Mouse (Mus musculus): Measurements from ENCODE around the gene Syce3. TPM values are rescaled to one million over a fixed set of nuclear protein-coding genes. Genes with fewer than 3 reads are reported as not detected.
A peak's percentile ranks its signal among the peaks of the same experiment; 100 is the strongest.

Syce3 gene
- polyA plus RNA-seq, 1 experiment from 2014 or later = 3.4 TPM

- no peak overlapping the region for H3K4me3 ChIP-seq (ENCODE audit: low read depth, low read length)
- 81% methylated on average over 10 of the region's 10 CpGs for WGBS
Measured at GRCm38 (mm10) chr15:89404831-89405623, 5.3 kb downstream of the Syce3 start.

GRCm38 (mm10) chr15:89402471-89402870 lies 7.8 kb downstream of the Syce3 start:
- H3K9ac ChIP-seq (ENCODE audit: low read depth, low read length) = no peak overlapping the region
- no peaks in the 10 kb centered on the region for H3K27me3 ChIP-seq (replicated peaks; ENCODE audit: control insufficient read depth, insufficient read depth, low read length)
- no peak for TF ChIP-seq CTCF (IDR thresholded peaks at IDR 0.05; ENCODE audit: low read depth)
- no peaks in the 10 kb centered on the region for H3K36me3 ChIP-seq (ENCODE audit: control insufficient read depth, insufficient read depth)
- H3K9me3 ChIP-seq (ENCODE audit: control insufficient read depth) = no peaks in the 10 kb centered on the region
- H3K4me3 ChIP-seq (ENCODE audit: low read depth, low read length) = no peak overlapping the region
- no peak overlapping the region for H3K4me2 ChIP-seq (replicated peaks; ENCODE audit: low read depth)
- H3K27ac ChIP-seq (ENCODE audit: low read depth, low read length) = no peak overlapping the region
- no peaks in the 10 kb centered on the region for H3K4me1 ChIP-seq (replicated peaks; ENCODE audit: control insufficient read depth, insufficient read depth, low read length)
- WGBS = 83% methylated on average over 1 of the region's 1 CpGs
- no peak for ATAC-seq

More at GRCm38 (mm10) chr15:89404831-89405623, 5.3 kb downstream of the Syce3 start:
- Histone ChIP-seq H3K27me3 (replicated peaks; ENCODE audit: control insufficient read depth, insufficient read depth, low read length) (no peaks in the 10 kb centered on the region), H3K4me1 (replicated peaks; ENCODE audit: control insufficient read depth, insufficient read depth, low read length) (no peaks in the 10 kb centered on the region), H3K36me3 (ENCODE audit: control insufficient read depth, insufficient read depth) (no peaks in the 10 kb centered on the region), H3K9me3 (ENCODE audit: control insufficient read depth) (no peaks in the 10 kb centered on the region), H3K9ac (ENCODE audit: low read depth, low read length) (no peak overlapping the region), H3K27ac (ENCODE audit: low read depth, low read length) (no peak overlapping the region), H3K4me2 (replicated peaks; ENCODE audit: low read depth) (no peak overlapping the region)
- no peak for ATAC-seq
- no peak for TF ChIP-seq CTCF (IDR thresholded peaks at IDR 0.05; ENCODE audit: low read depth)

DNA sequence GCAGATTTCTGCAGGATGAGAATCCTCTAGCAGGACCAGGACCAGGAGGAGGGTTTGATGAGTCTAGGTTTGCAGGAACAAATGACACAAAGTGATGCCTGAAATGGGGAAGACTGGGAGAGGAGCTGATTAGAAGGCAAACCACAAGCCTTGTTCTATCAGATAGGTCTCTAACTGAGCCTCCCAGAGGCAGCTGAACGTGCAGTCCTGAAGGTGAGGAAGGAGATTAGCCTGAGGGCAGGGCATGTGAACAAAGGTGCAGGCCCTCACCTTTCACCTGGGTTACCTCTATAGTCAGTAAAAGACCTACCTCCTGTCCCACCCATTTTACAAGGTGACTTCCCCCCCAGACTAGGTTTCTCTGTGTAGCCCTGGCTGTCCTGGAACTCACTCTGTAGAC lies 10.6 kb downstream of the Syce3 start:
- no peak for ATAC-seq
- WGBS = 11% methylated on average over 1 of the region's 1 CpGs

GRCm38 (mm10) chr15:89398146-89398545 lies 12.2 kb downstream of the Syce3 start:
- Histone ChIP-seq H3K4me1 (replicated peaks; ENCODE audit: control insufficient read depth, insufficient read depth, low read length) (no peaks in the 10 kb centered on the region), H3K27me3 (replicated peaks; ENCODE audit: control insufficient read depth, insufficient read depth, low read length) (no peaks in the 10 kb centered on the region), H3K27ac (ENCODE audit: low read depth, low read length) (no peak overlapping the region), H3K9ac (ENCODE audit: low read depth, low read length) (no peak overlapping the region), H3K9me3 (ENCODE audit: control insufficient read depth) (no peaks in the 10 kb centered on the region), H3K4me2 (replicated peaks; ENCODE audit: low read depth) (no peak overlapping the region), H3K36me3 (ENCODE audit: control insufficient read depth, insufficient read depth) (no peaks in the 10 kb centered on the region), H3K4me3 (ENCODE audit: low read depth, low read length) (no peak overlapping the region)
- no peak for ATAC-seq
- TF ChIP-seq CTCF (IDR thresholded peaks at IDR 0.05; ENCODE audit: low read depth) = no peak
- 90% methylated on average over 2 of the region's 2 CpGs for WGBS

More for the DNA sequence above, 10.6 kb downstream of the Syce3 start:
- Histone ChIP-seq H3K9me3 (ENCODE audit: control insufficient read depth) (no peaks in the 10 kb centered on the region), H3K9ac (ENCODE audit: low read depth, low read length) (no peak overlapping the region), H3K4me2 (replicated peaks; ENCODE audit: low read depth) (no peak overlapping the region), H3K36me3 (ENCODE audit: control insufficient read depth, insufficient read depth) (no peaks in the 10 kb centered on the region), H3K27ac (ENCODE audit: low read depth, low read length) (no peak overlapping the region; the same call in 1 of the 2 replicates), H3K27me3 (replicated peaks; ENCODE audit: control insufficient read depth, insufficient read depth, low read length) (no peaks in the 10 kb centered on the region), H3K4me3 (ENCODE audit: low read depth, low read length) (no peak overlapping the region), H3K4me1 (replicated peaks; ENCODE audit: control insufficient read depth, insufficient read depth, low read length) (no peaks in the 10 kb centered on the region)
- TF ChIP-seq CTCF (IDR thresholded peaks at IDR 0.05; ENCODE audit: low read depth) = no peak

DNA sequence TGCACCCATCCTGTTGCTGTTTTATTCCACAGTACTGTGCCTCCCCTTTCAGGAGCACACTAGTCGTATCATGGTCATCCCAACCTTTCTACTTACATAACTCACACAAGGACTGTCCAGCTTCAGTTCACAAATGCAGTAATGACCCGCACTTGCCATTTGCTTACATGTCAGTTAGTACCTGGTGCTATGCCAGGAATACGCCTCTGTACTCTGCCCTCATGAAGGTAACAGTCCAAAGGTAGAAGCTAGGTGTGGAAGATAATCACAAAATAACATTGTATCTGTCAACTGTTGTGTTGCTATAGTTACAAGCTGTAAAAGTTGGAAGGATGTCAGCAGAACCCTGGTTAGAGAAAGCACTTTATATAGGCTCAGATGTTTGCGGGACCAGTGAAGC lies 13.4 kb downstream of the Syce3 start:
- 41% methylated on average over 4 of the region's 4 CpGs for WGBS
- H3K9ac ChIP-seq (ENCODE audit: low read depth, low read length) = no peak overlapping the region
- no peaks in the 10 kb centered on the region for H3K27me3 ChIP-seq (replicated peaks; ENCODE audit: control insufficient read depth, insufficient read depth, low read length)
- H3K4me3 ChIP-seq (ENCODE audit: low read depth, low read length) = no peak overlapping the region
- no peaks in the 10 kb centered on the region for H3K36me3 ChIP-seq (ENCODE audit: control insufficient read depth, insufficient read depth)
- no peak overlapping the region for H3K4me2 ChIP-seq (replicated peaks; ENCODE audit: low read depth)
- H3K27ac ChIP-seq (ENCODE audit: low read depth, low read length) = peak overlapping the region; percentile 46
- H3K9me3 ChIP-seq (ENCODE audit: control insufficient read depth) = no peaks in the 10 kb centered on the region
- ATAC-seq = peak; percentile 94
- no peaks in the 10 kb centered on the region for H3K4me1 ChIP-seq (replicated peaks; ENCODE audit: control insufficient read depth, insufficient read depth, low read length)
- TF ChIP-seq CTCF (IDR thresholded peaks at IDR 0.05; ENCODE audit: low read depth) = no peak

DNA sequence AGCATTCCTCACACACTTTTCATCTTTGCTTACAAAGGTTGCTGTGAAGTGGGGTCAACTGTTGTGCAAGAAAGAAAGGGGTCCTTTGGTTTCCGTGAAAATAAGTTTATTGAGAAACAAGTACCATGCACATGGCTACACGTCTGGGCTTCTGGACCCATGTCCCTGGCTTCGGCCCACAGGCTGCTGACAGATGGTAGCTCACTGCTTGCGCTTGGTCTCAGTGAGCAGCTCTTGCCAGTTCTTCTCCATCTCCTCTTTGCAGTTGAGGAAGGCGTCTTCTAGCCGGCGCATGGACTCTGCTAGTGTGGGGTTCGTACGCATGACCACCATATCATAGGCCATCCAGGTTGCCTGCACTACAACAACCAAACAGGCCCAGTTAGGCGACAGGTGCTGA lies 20.2 kb downstream of the Syce3 start:
- H3K4me1 ChIP-seq (replicated peaks; ENCODE audit: control insufficient read depth, insufficient read depth, low read length) = no peaks in the 10 kb centered on the region
- H3K4me2 ChIP-seq (replicated peaks; ENCODE audit: low read depth) = no peak overlapping the region
- H3K27me3 ChIP-seq (replicated peaks; ENCODE audit: control insufficient read depth, insufficient read depth, low read length) = 0 out of 2 replicates have a peak, but pooled peaks cover 2% of the 10 kb centered on the region
- H3K4me3 ChIP-seq (ENCODE audit: low read depth, low read length) = no peak overlapping the region
- no peak overlapping the region for H3K9ac ChIP-seq (ENCODE audit: low read depth, low read length)
- no peak for ATAC-seq
- no peak overlapping the region for H3K27ac ChIP-seq (ENCODE audit: low read depth, low read length)
- TF ChIP-seq CTCF (IDR thresholded peaks at IDR 0.05; ENCODE audit: low read depth) = no peak
- no peaks in the 10 kb centered on the region for H3K36me3 ChIP-seq (ENCODE audit: control insufficient read depth, insufficient read depth)
- WGBS = 94% methylated on average over 10 of the region's 10 CpGs
- H3K9me3 ChIP-seq (ENCODE audit: control insufficient read depth) = no peaks in the 10 kb centered on the region
